Mouse (Mus musculus) brain, embryonic 14.5 days (tissue): Measurements from ENCODE around the gene Prr3.

Experiments
- CTCF ChIP-seq: fragments of 200-500 bp; IDR thresholded peaks from 2 replicates; pipeline ENCODE4 v1.5.1; 2012; ENCODE audit warnings: inconsistent platforms, mild to moderate bottlenecking, moderate library complexity, borderline replicate concordance; ENCODE audit not compliant: insufficient read depth, insufficient read length; ENCODE audit errors: extremely low read depth
- POLR2A ChIP-seq: fragments of 200-500 bp; IDR thresholded peaks from 2 replicates; pipeline ENCODE4 v1.6.1; 2012; ENCODE audit warnings: mild to moderate bottlenecking, inconsistent platforms, borderline replicate concordance; ENCODE audit not compliant: poor library complexity, insufficient read depth, insufficient read length, severe bottlenecking; ENCODE audit errors: extremely low read depth

- no peak for TF ChIP-seq POLR2A
- TF ChIP-seq CTCF = no peak
Observed at GRCm38 (mm10) chr17:36022098-36022497, 42.1 kb upstream of the Prr3 start.
